Mouse (Mus musculus): ENCODE measurements around the gene Midn.
A peak's percentile ranks its signal among the peaks of the same experiment; 100 is the strongest.

DNA sequence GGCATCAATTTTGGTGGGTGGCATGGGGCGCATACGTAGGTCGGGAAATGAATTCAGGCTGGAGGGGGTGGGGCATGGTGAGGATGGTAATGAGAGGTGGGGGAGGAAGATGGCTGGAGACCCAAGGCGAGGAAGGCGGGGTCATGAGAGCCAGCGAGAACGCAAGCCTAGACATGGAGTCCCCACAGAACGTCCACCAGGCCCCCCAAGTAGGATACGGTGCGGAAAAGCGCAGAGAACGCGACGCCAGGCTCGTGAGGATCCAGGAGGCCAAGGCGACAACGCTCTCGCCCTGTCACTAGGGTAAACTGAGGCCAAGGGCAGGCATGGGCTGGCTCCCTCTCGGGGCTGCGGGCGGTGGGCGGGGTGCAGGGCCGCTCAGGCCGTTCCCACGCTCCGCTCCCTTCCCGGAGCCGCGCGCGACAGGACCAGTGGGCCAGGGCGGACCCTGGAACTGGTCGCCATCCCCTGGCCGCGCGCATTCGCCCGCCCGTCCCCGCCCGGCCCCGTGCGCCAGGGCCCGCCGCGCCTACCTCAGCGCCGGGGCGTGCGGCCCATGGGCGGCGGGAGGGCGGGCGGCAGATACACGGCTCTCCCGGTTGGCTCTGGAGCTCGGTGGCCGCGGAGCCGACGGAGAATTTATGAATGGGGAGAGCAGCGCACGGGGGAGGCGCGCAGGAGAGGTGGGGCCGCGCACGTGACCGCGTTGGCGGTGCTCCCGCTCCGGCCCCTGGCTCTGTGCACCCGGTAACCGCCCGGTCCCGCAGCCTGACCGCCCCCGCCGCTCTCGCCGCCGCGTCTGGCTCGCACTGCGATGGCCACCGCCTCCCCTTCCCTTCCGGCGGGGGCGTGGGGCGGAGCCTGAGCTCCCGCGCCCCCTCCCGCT, 9.3 kb upstream of the Midn start, which contains the start of gene Atp5d:
- TF ChIP-seq CTCF (IDR thresholded peaks at IDR 0.05; ENCODE audit: extremely low read depth, insufficient read depth, low read length) = no peak
- peak; percentile 44; the same call in 1 of the 2 replicates for TF ChIP-seq POLR2A (IDR thresholded peaks at IDR 0.05; ENCODE audit: extremely low read depth, insufficient read depth, low read length)
